Mouse (Mus musculus) limb, embryonic 14.5 days (tissue): ENCODE measurements around the gene Etv2. TPM values are rescaled to one million over a fixed set of nuclear protein-coding genes. Genes with fewer than 3 reads are reported as not detected.

Source experiments
- ATAC-seq: fragments of 200-750 bp; cut with Nextera tagmentation; 2 replicates; pipeline ENCODE4 v1.8.0; 2017; ENCODE audit warnings: low read depth, moderate number of reproducible peaks, moderate TSS enrichment; ENCODE audit not compliant: low FRiP score
- DNase-seq: peaks from one replicate; pipeline ENCODE4 v3.0.0-alpha.2; 2015; ENCODE audit warnings: low spot score
- H3K27ac ChIP-seq: fragments of 300-500 bp; sonication (generic); replicated peaks from 2 replicates; pipeline ENCODE4 v1.5.1; 2014; ENCODE audit warnings: low read depth, mild to moderate bottlenecking, low read length, moderate library complexity, mixed read lengths
- H3K27me3 ChIP-seq: fragments of 300-500 bp; sonication (generic); 2 replicates; pipeline ENCODE4 v1.6.1; 2014; ENCODE audit warnings: low read length, mixed read lengths; ENCODE audit not compliant: control insufficient read depth, insufficient read depth
- H3K36me3 ChIP-seq: fragments of 300-500 bp; sonication (generic); 2 replicates; pipeline ENCODE4 v1.6.1; 2014; ENCODE audit warnings: mild to moderate bottlenecking, low read length, moderate library complexity, mixed read lengths; ENCODE audit not compliant: control insufficient read depth, insufficient read depth
- H3K4me1 ChIP-seq: fragments of 300-500 bp; sonication (generic); 2 replicates; pipeline ENCODE4 v1.6.1; 2014; ENCODE audit warnings: antibody characterized with exemption, low read length, mixed read lengths; ENCODE audit not compliant: control insufficient read depth, insufficient read depth
- H3K4me2 ChIP-seq: fragments of 300-500 bp; sonication (generic); replicated peaks from 2 replicates; pipeline ENCODE4 v1.6.1; 2014; ENCODE audit warnings: low read depth, mild to moderate bottlenecking, low read length, moderate library complexity; ENCODE audit not compliant: severe bottlenecking
- H3K4me3 ChIP-seq: fragments of 300-500 bp; sonication (generic); replicated peaks from 2 replicates; pipeline ENCODE4 v1.5.1; 2014; ENCODE audit warnings: low read length
- H3K9ac ChIP-seq: fragments of 300-500 bp; sonication (generic); 2 replicates; pipeline ENCODE4 v1.6.1; 2014; ENCODE audit warnings: mild to moderate bottlenecking, low read depth, low read length, moderate library complexity; ENCODE audit not compliant: severe bottlenecking
- H3K9me3 ChIP-seq: fragments of 300-500 bp; sonication (generic); 2 replicates; pipeline ENCODE4 v1.6.1; 2016; ENCODE audit warnings: low read length; ENCODE audit not compliant: control insufficient read depth
- POLR2A ChIP-seq: fragments of 200-500 bp; IDR thresholded peaks from 2 replicates; pipeline ENCODE4 v1.8.0; 2012; ENCODE audit warnings: inconsistent platforms, mild to moderate bottlenecking, moderate library complexity, borderline replicate concordance; ENCODE audit not compliant: insufficient read depth, insufficient read length; ENCODE audit errors: extremely low read depth
- WGBS: fragments of 180-500 bp; shearing (Covaris S2); extraction: QIAGEN DNeasy Blood & Tissue Kit; methylation state at CpG from one replicate; pipeline ENCODE4 v1.1.7; 2014; 5-methylcytosine and 5-hydroxymethylcytosine counted together
- polyA plus RNA-seq, 2 experiments: library from polyadenylated mRNA; depleted of rRNA in 1 of 2; stranded (reverse) in 1 of 2; unstranded in 1 of 2; fragments of >200 nt; fragmentation: Nextera tagmentation in 1 of 2; extraction: Ambion mirVana in 1 of 2; gene quantifications; 2 replicates each; pipeline versions ENCODE4 v1.2.1 to v1.2.3; 2012 to 2014

The Etv2 gene
- polyA plus RNA-seq, 2 experiments = not detected

- H3K27me3 ChIP-seq = no peaks in the 10 kb centered on the region
- no peaks in the 10 kb centered on the region for H3K9me3 ChIP-seq
- H3K4me3 ChIP-seq = peak within 1 kb of the TSS; percentile 80
- H3K27ac ChIP-seq = no peak within 1 kb of the TSS
- H3K4me1 ChIP-seq = 0 out of 2 replicates have a peak, but pooled peaks cover 5% of the 10 kb centered on the region
- H3K36me3 ChIP-seq = peaks cover 29% of the 10 kb centered on the region
- DNase-seq = peak; percentile 92
- ATAC-seq = peak; percentile 96
- peak within 1 kb of the TSS; percentile 77 for H3K4me2 ChIP-seq
- no peak for TF ChIP-seq POLR2A
- 3% methylated on average over 44 of the region's 44 CpGs for WGBS
- peak within 1 kb of the TSS; percentile 79 for H3K9ac ChIP-seq
Measured at GRCm38 (mm10) chr7:30625530-30626384, 9.9 kb downstream of the Etv2 start, which contains the start of gene Cox6b1. Gene Cox6b1, minus strand, starts transcription at chr7:30626151.

- Histone ChIP-seq H3K4me3 (no peak overlapping the region), H3K9ac (no peak overlapping the region)
- DNase-seq = no peak
Measured at GRCm38 (mm10) chr7:30619202-30619601, 16.4 kb downstream of the Etv2 start.

GRCm38 (mm10) chr7:30618658-30619057 is 17.0 kb downstream of the Etv2 start:
- Histone ChIP-seq H3K27me3 (no peaks in the 10 kb centered on the region), H3K9me3 (no peaks in the 10 kb centered on the region), H3K4me1 (no peaks in the 10 kb centered on the region), H3K36me3 (peaks cover 62% of the 10 kb centered on the region), H3K9ac (no peak overlapping the region), H3K4me2 (no peak overlapping the region), H3K4me3 (no peak overlapping the region), H3K27ac (no peak overlapping the region)
- ATAC-seq (no peak), DNase-seq (no peak)
- no peak for TF ChIP-seq POLR2A
- WGBS = 94% methylated on average over 9 of the region's 9 CpGs

More at GRCm38 (mm10) chr7:30619202-30619601, 16.4 kb downstream of the Etv2 start:
- H3K4me2 ChIP-seq = no peak overlapping the region
- no peaks in the 10 kb centered on the region for H3K4me1 ChIP-seq
- no peaks in the 10 kb centered on the region for H3K27me3 ChIP-seq
- H3K9me3 ChIP-seq = no peaks in the 10 kb centered on the region
- no peak for ATAC-seq
- no peak for TF ChIP-seq POLR2A
- WGBS = 81% methylated on average over 3 of the region's 3 CpGs
- H3K27ac ChIP-seq = no peak overlapping the region
- peaks cover 67% of the 10 kb centered on the region for H3K36me3 ChIP-seq

GRCm38 (mm10) chr7:30615049-30615760 is 20.4 kb downstream of the Etv2 start:
- WGBS = 64% methylated on average over 5 of the region's 5 CpGs
- no peaks in the 10 kb centered on the region for H3K9me3 ChIP-seq

GRCm38 (mm10) chr7:30614454-30614853 is 21.2 kb downstream of the Etv2 start:
- 82% methylated on average over 2 of the region's 2 CpGs for WGBS
- no peak for DNase-seq

More at GRCm38 (mm10) chr7:30615049-30615760, 20.4 kb downstream of the Etv2 start:
- H3K4me1 ChIP-seq = no peaks in the 10 kb centered on the region
- H3K4me3 ChIP-seq = no peak overlapping the region
- no peak overlapping the region for H3K9ac ChIP-seq
- no peak overlapping the region for H3K27ac ChIP-seq
- peaks cover 40% of the 10 kb centered on the region for H3K36me3 ChIP-seq
- no peak for ATAC-seq
- TF ChIP-seq POLR2A = no peak
- no peaks in the 10 kb centered on the region for H3K27me3 ChIP-seq
- DNase-seq = no peak
- H3K4me2 ChIP-seq = no peak overlapping the region

More at GRCm38 (mm10) chr7:30614454-30614853, 21.2 kb downstream of the Etv2 start:
- no peak overlapping the region for H3K27ac ChIP-seq
- no peaks in the 10 kb centered on the region for H3K4me1 ChIP-seq
- peaks cover 37% of the 10 kb centered on the region for H3K36me3 ChIP-seq
- TF ChIP-seq POLR2A = no peak
- no peaks in the 10 kb centered on the region for H3K9me3 ChIP-seq
- H3K9ac ChIP-seq = no peak overlapping the region
- no peak for ATAC-seq
- H3K4me3 ChIP-seq = no peak overlapping the region
- no peaks in the 10 kb centered on the region for H3K27me3 ChIP-seq
- H3K4me2 ChIP-seq = no peak overlapping the region
